Mouse (Mus musculus): ENCODE measurements around the gene Inpp5b.
A peak's percentile ranks its signal among the peaks of the same experiment; 100 is the strongest.
"Not testable (repeated sequence)": the region's sequence is repeated elsewhere in the genome, so short reads cannot be mapped to it uniquely, and the experiment has no call there.

The Inpp5b gene

GRCm38 (mm10) chr4:124741376-124742343 is at the start of gene Inpp5b:
Gene Inpp5b (plus strand): TSS chr4:124741850.
- peak; percentile 95 for DNase-seq (ENCODE audit: low read depth, low spot score)

- DNase-seq (ENCODE audit: low read depth, low spot score): no peak
Measured at GRCm38 (mm10) chr4:124692416-124692861, 49.2 kb upstream of the Inpp5b start.

DNA sequence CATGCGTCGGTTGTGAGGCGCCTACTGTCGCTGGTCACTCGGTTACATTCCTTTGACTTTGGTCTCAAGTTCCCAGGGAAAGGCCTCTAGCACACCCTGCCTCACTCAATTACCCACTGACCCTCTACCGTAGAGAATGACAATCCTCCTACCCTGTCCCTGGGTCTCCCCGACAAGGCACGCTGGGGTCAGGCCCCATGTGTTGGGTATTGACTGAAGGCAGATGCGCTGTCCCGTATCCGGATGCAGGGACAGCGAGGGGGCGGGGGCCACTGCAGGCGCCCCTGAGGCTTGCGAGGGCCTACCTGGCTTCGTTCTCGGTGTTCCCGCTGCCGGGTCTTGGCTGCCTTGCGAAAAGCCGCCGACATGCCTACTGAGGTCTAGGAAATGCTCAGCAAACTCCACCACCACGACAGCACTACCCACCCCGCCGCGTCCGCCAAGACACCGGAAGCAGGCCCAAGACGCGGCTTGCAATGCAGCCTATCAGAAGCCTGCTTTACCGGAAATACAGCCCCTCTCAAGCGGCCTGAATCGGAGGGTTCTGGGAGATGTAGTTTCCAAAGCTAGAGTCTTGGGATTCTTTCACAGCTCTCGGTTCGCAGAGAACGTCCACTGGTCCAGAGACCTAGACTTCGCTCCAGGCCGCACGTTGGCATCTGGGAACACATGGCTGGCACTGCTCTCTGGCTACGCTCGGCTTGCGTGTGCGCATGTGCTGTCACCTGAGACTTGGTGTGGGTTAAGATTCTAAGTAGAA is 48.3 kb upstream of the Inpp5b start, which contains the start of gene Utp11:
Gene Utp11, minus strand, starts transcription at position 466 of the 760 bp plus-strand sequence.
- peak; percentile 96 for DNase-seq (ENCODE audit: low read depth, low spot score)

GRCm38 (mm10) chr4:124694572-124694971 is 47.1 kb upstream of the Inpp5b start:
- DNase-seq (ENCODE audit: low read depth, low spot score): no peak

DNA sequence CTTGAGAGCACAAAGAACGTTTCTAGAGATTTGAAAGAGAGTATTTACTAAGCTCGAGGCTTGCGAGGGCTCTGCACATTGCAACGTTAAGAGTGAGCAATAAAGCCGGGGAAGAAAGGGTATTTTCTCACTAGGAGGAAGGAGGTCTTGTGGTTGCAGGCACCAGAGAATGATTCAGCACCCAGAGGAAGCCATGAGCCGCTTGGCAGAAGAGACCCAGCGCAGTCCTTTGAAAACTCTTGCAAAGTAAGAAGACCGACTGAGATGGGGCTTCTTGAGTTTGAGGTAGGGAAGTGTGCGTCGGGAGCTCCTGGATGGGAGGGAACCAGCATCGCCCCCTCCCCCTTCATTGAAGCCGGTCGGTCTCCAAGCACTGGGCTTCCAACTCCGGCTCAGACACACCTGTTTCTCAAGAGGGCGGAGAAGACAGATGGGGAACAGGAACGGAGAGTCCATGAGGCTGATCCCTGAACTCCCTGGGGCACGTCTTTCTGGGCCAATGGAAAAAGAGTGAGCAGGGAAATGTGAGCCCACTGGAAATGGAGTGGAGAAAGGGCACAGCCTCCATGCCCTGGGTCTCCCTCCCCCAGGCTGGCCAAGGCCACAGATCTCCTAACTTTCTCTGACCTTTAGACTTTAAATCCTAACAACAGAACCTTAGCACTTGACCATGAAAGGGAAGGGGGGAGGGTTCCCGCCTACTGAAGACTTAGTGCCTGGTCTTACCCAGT is 45.7 kb upstream of the Inpp5b start:
- no peak for DNase-seq (ENCODE audit: low read depth, low spot score)

- DNase-seq (ENCODE audit: low read depth, low spot score): no peak
Measured at GRCm38 (mm10) chr4:124699791-124700190, 41.9 kb upstream of the Inpp5b start.

DNA sequence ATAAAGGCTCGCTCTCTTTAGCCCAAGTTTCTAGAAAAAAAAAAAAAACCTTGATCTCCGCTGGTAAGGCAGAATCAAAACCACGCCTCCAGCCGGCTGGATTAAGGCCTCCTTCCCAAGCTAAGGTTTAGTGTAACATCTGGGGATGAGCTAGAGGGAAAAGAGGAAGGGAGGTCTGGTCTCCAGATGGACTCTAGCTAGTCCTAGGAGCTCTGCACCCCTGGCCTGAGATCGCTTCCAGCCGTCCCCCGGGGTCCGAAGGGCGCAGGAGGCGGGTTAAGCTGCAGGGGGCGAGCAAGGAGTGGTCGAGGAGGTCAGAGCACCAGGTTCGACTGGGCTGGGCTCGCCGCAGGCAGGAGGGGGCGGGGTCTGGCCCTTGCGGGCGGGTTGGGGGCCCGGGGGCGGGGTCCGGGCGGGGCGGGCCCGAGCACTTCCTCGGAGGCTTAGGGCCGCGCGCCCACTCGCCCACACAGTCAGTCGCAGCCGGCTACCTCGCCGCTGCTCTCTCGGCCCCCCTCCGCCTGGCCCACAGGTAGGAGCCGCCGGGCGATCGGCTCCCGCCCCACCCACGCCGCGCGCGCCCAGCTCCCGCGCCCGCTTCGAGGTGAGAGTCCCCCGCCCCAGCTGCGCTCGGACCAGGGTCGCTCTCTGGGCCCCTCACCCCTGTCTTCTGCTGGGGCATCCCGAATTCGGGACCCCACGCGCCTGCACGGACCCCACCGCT is 41.2 kb upstream of the Inpp5b start, which contains the start of gene Fhl3:
Gene Fhl3, plus strand, starts transcription at position 454 of the 724 bp plus-strand sequence.
- DNase-seq (ENCODE audit: low read depth, low spot score): no peak

- DNase-seq (ENCODE audit: low read depth, low spot score): no peak
Measured at GRCm38 (mm10) chr4:124701052-124701845, 40.4 kb upstream of the Inpp5b start.

- no peak for DNase-seq (ENCODE audit: low read depth, low spot score)
Measured at GRCm38 (mm10) chr4:124701916-124702315, 39.7 kb upstream of the Inpp5b start.

DNA sequence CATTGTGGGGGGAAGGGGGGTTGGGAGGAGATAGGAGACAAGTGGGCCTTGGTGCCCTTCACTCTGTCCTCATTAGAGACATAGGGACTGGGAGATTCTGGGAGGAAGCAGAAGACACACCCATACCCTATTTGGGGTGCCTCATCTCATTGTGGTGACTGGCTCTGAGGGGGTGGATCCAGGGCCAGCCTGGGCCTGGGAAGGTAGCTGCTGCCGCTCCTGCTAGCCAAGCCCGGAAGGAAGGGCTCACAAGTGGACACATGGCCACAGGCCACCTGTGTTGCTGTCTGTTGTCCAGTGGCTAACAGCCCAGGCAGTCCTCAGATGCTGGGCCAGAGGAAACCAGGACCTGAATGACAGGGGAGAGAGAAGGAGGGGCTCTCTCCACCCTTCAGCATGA is 38.2 kb upstream of the Inpp5b start:
- DNase-seq (ENCODE audit: low read depth, low spot score): no peak

- no peak for DNase-seq (ENCODE audit: low read depth, low spot score)
Measured at GRCm38 (mm10) chr4:124703881-124704796, 37.5 kb upstream of the Inpp5b start.

DNA sequence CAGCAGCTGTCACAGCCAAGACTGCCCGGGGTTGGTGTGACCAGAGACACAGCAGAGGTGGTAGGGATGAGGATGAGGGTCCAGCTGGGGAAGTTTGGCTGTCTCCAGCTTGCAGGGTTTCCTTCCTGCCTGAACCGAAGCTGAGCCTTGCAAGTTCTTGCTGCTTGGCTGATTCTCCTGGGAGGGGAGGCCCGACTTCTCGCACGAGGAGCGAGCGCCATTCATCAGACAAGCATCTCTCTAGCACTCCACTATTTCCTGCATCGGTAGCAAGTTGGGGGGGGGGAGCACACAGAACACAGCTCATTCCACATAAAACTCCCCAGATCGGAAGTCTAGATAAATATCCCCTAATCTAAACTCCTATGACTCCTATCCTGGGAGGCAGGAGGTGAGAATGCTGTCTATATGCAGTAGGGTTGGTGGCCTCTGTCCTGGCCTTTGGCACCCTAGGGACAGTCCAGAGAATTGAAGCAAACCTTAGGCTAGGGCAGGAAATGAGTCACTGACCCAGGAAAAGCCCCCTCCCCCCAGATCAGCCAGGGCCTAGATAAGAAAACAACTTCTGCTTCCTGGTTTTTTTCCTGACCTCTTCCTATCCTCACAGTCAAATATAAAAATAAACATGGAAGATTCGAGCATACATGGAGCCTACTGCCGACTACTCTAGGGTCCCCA is 36.7 kb upstream of the Inpp5b start:
- DNase-seq (ENCODE audit: low read depth, low spot score): no peak

- DNase-seq (ENCODE audit: low read depth, low spot score): no peak
Measured at GRCm38 (mm10) chr4:124705661-124706269, 35.9 kb upstream of the Inpp5b start.

GRCm38 (mm10) chr4:124707381-124708199 is 34.1 kb upstream of the Inpp5b start:
- DNase-seq (ENCODE audit: low read depth, low spot score): not testable (repeated sequence)

- DNase-seq (ENCODE audit: low read depth, low spot score): not testable (repeated sequence)
Measured at GRCm38 (mm10) chr4:124708200-124708517, 33.5 kb upstream of the Inpp5b start.

DNA sequence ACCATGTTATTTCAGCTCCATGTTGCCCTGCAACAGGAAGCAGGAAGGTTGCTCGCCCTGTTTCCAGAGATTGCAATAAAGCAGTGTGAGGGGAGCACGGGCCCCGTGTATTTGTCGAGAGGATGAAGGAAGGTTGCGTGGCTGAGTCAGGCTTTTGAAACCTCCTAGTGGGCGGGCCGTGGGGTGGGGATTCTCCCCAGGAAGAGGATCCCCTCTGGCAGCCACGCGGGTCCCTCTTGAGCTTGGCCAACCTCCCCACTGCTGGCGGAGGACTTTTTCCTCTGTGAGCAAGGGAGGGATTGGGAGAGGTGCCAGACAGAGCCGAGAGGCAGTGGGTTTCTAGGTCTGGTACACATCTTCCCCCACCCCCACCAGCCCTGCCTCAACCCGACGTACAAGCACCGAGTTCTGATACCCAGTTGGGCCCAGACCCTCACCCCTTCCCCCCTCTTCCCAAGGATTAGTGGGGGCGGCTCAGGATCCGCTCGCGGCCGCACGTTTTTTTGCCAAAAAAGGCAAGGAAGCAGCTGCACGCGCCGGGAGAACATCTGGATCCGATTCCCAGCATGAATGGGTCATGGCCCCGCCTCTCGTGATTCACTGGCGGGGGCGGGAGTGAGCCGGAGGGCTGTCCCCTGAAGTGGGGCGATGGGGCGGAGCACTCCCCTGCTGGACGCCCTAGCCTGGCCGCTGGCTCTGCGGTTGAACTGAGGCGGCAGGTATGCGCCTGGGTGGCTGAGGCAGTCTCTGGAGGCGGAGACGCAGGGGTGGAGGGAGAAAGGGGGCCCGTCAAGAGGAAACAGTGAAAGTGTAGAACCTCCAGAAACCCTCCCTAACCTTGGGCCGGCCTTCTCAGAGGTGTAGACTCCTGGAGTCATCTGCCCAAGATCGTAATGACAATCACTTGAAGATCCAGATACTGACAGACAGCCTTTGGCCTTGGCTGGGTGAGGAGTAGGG is 32.9 kb upstream of the Inpp5b start:
- peak; percentile 77 for DNase-seq (ENCODE audit: low read depth, low spot score)

Measured in brain, adult 2 months (tissue).